Mouse (Mus musculus) naive thymus-derived CD4-positive, alpha-beta T cell, adult 2 months (primary cell): ENCODE data around the gene Acp5.
"Not testable (repeated sequence)": the region's sequence is repeated elsewhere in the genome, so short reads cannot be mapped to it uniquely, and the experiment has no call there.

Source experiments
- DNase-seq: peaks from one replicate; pipeline ENCODE4 v3.0.0-alpha.2; 2011; ENCODE audit warnings: low read depth

Gene Acp5

GRCm38 (mm10) chr9:22135644-22136390 is at the start of gene Acp5:
Acp5 (minus strand) TSS chr9:22135711.
- peak; percentile 89 for DNase-seq

GRCm38 (mm10) chr9:22172318-22172717 is 36.8 kb upstream of the Acp5 start:
- DNase-seq: no peak

- DNase-seq: no peak
Measured at GRCm38 (mm10) chr9:22169327-22169726, 33.8 kb upstream of the Acp5 start.

- no peak for DNase-seq
Measured at GRCm38 (mm10) chr9:22167751-22168150, 32.2 kb upstream of the Acp5 start.

GRCm38 (mm10) chr9:22166686-22167085 is 31.2 kb upstream of the Acp5 start:
- no peak for DNase-seq

- no peak for DNase-seq
Measured at GRCm38 (mm10) chr9:22165964-22166363, 30.5 kb upstream of the Acp5 start.

- peak; percentile 61 for DNase-seq
Measured at GRCm38 (mm10) chr9:22164711-22165668, 29.5 kb upstream of the Acp5 start.

GRCm38 (mm10) chr9:22162912-22163311 is 27.4 kb upstream of the Acp5 start:
- DNase-seq: no peak

GRCm38 (mm10) chr9:22162305-22162704 is 26.8 kb upstream of the Acp5 start:
- no peak for DNase-seq

- DNase-seq: no peak
Measured at GRCm38 (mm10) chr9:22161299-22161698, 25.8 kb upstream of the Acp5 start.

- no peak for DNase-seq
Measured at GRCm38 (mm10) chr9:22157516-22158265, 22.2 kb upstream of the Acp5 start.

- DNase-seq: peak; percentile 99
Measured at GRCm38 (mm10) chr9:22156497-22157245, 21.2 kb upstream of the Acp5 start, which contains the start of gene Pigyl. Pigyl (plus strand) TSS chr9:22156846.

GRCm38 (mm10) chr9:22155614-22156013 is 20.1 kb upstream of the Acp5 start:
- DNase-seq: peak; percentile 93

GRCm38 (mm10) chr9:22153810-22154209 is 18.3 kb upstream of the Acp5 start:
- no peak for DNase-seq

- no peak for DNase-seq
Measured at GRCm38 (mm10) chr9:22150946-22151345, 15.4 kb upstream of the Acp5 start.

GRCm38 (mm10) chr9:22150249-22150693 is 14.8 kb upstream of the Acp5 start:
- not testable (repeated sequence) for DNase-seq

GRCm38 (mm10) chr9:22149426-22150248 is 14.1 kb upstream of the Acp5 start:
- DNase-seq: no peak

- no peak for DNase-seq
Measured at GRCm38 (mm10) chr9:22144304-22144965, 8.9 kb upstream of the Acp5 start.

- peak; percentile 95 for DNase-seq
Measured at GRCm38 (mm10) chr9:22143108-22144037, 7.9 kb upstream of the Acp5 start.
